Mouse (Mus musculus): ENCODE measurements around the gene Kcnip2.

- TF ChIP-seq CTCF (IDR thresholded peaks at IDR 0.05; ENCODE audit: low read depth) (no peak), EP300 (optimal IDR thresholded peaks at IDR 0.05) (no peak)
Observed at GRCm38 (mm10) chr19:45821832-45822231, 6.0 kb upstream of the Kcnip2 start.

All from stomach, postnatal 0 days (tissue).